Mouse (Mus musculus) liver, adult 2 months (tissue): Measurements from ENCODE around the gene Gm8947. TPM values are rescaled to one million over a fixed set of nuclear protein-coding genes. Genes with fewer than 3 reads are reported as not detected.

Experiments used
- DNase-seq: peaks from one replicate; pipeline ENCODE4 v3.0.0-alpha.2; 2011; ENCODE audit warnings: low read depth, low spot score; ENCODE audit errors: extremely low read depth
- H3K27ac ChIP-seq: fragments of 200-500 bp; replicated peaks from 2 replicates; pipeline ENCODE4 v1.5.1; 2012; ENCODE audit warnings: low read depth, mild to moderate bottlenecking, control low read depth, inconsistent platforms, low read length; ENCODE audit not compliant: insufficient read depth
- H3K27me3 ChIP-seq: fragments of 200-500 bp; 2 replicates; pipeline ENCODE4 v1.6.1; 2012; ENCODE audit warnings: mild to moderate bottlenecking, moderate library complexity, low read length, inconsistent platforms; ENCODE audit not compliant: control insufficient read depth, insufficient read depth
- H3K36me3 ChIP-seq: fragments of 200-500 bp; 2 replicates; pipeline ENCODE4 v1.6.1; 2012; ENCODE audit warnings: low read length, inconsistent platforms; ENCODE audit not compliant: control insufficient read depth, insufficient read depth
- H3K4me1 ChIP-seq: fragments of 200-500 bp; 2 replicates; pipeline ENCODE4 v1.6.1; 2011; ENCODE audit warnings: low read length; ENCODE audit not compliant: control insufficient read depth, insufficient read depth
- H3K4me3 ChIP-seq: fragments of 200-500 bp; 2 replicates; pipeline ENCODE4 v1.5.1; 2011; ENCODE audit warnings: low read depth, mild to moderate bottlenecking, control low read depth, low read length, moderate library complexity; ENCODE audit not compliant: insufficient read depth
- H3K79me2 ChIP-seq: fragments of 200-500 bp; 2 replicates; pipeline ENCODE4 v1.6.1; 2012; ENCODE audit warnings: inconsistent platforms, mild to moderate bottlenecking, low read length, moderate library complexity; ENCODE audit not compliant: control insufficient read depth, insufficient read depth
- H3K9ac ChIP-seq: fragments of 200-500 bp; 2 replicates; pipeline ENCODE4 v1.6.1; 2012; ENCODE audit warnings: low read depth, mild to moderate bottlenecking, control low read depth, inconsistent platforms, low read length
- CTCF ChIP-seq: fragments of 200-500 bp; IDR thresholded peaks from 2 replicates; pipeline ENCODE4 v1.5.1; 2011; ENCODE audit warnings: low read depth, low read length, control low read depth
- POLR2A ChIP-seq: fragments of 200-500 bp; IDR thresholded peaks from 2 replicates; pipeline ENCODE4 v1.6.1; 2011; ENCODE audit warnings: low read length, control low read depth; ENCODE audit not compliant: insufficient read depth; ENCODE audit errors: extremely low read depth
- WGBS: fragments of 180-500 bp; shearing (Covaris S2); methylation state at CpG from one replicate; pipeline ENCODE4 v1.1.7; 2018; 5-methylcytosine and 5-hydroxymethylcytosine counted together
- polyA plus RNA-seq: library from polyadenylated mRNA; depleted of rRNA; stranded (reverse); fragments of >200 nt; gene quantifications from 2 replicates; pipeline ENCODE4 v1.2.3, GENCODE M21; 2012
- total RNA-seq: library from RNA; depleted of rRNA; stranded (reverse); fragments of >200 nt; gene quantifications from 2 replicates; pipeline ENCODE4 v1.2.3, GENCODE M21; 2014

The Gm8947 gene
- total and polyA plus RNA-seq, 2 experiments = not detected

DNA sequence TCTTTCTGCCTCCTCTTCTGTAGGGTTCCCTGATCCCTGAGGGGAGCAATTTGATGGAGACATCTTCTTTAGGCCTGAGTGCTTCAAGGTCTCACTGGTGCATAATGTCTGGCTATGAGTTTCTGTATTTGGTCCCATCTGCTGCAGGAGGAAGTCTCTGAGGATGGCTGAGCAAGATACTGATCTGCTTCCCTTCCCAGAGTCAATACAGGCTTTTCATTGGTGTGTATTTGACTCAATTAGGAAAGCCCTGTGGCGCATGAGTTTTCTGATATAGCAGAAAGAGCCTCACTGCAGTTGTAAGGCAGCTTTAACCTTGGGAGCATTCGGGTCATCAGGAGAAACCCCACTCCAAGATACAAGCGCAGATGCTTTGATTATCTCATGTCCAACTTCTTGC lies 36.0 kb upstream of the Gm8947 start:
- whole genome bisulfite sequencing = 96% methylated on average over 3 of the region's 3 CpGs
- Histone ChIP-seq H3K4me1 (peaks cover 19% of the 10 kb centered on the region), H3K27ac (no peak overlapping the region), H3K79me2 (no peaks in the 10 kb centered on the region; the same call in 1 of the 2 replicates), H3K4me3 (no peak overlapping the region), H3K9ac (no peak overlapping the region), H3K36me3 (no peaks in the 10 kb centered on the region), H3K27me3 (no peaks in the 10 kb centered on the region)
- TF ChIP-seq POLR2A (no peak), CTCF (no peak)
- DNase-seq = no peak

DNA sequence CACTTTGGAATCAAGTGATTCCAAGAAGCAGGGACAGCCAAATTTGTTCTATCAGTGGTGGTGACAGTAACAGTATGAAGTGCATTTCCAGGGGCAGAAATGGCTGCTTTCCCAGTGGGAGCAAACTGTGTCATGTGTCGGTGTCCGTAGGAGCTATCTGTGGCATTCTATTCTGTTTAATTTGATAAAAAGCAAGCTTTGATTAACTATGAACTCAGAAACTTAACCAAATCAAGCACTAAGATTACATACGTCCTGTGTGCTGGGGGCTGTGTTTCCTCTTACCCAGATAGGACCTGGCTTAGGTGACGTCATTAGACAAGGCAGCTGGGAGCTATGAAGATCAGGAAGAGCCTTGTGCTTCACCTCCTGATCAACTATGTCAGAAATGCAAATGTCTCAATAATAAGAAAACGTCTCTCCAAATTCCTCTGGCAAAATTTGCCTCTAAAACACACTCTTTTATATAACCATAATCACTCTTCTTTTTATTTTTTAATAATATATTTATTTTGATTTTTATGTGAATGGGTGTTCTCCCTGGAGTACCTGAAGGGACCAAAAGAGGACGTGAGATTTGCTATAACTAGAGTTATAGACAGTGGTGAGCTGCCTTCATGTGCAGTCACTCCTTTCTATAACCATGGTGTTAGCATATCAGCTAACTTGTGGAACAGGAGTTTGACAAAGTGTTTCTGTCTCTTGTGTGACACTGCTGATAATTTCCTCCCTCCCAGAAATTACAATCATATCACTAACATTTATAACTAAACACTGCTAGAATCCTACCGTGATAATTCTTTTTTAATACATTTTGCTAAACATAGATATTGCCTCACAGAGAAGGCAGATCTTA lies 35.2 kb upstream of the Gm8947 start:
- no peak for TF ChIP-seq CTCF
- no peak for TF ChIP-seq POLR2A
- no peak overlapping the region for H3K9ac ChIP-seq
- no peaks in the 10 kb centered on the region for H3K36me3 ChIP-seq
- H3K79me2 ChIP-seq = no peaks in the 10 kb centered on the region; the same call in 1 of the 2 replicates
- no peaks in the 10 kb centered on the region for H3K27me3 ChIP-seq
- no peak overlapping the region for H3K4me3 ChIP-seq
- H3K4me1 ChIP-seq = peaks cover 17% of the 10 kb centered on the region
- no peak for DNase-seq
- WGBS = 73% methylated on average over 7 of the region's 7 CpGs
- no peak overlapping the region for H3K27ac ChIP-seq

DNA sequence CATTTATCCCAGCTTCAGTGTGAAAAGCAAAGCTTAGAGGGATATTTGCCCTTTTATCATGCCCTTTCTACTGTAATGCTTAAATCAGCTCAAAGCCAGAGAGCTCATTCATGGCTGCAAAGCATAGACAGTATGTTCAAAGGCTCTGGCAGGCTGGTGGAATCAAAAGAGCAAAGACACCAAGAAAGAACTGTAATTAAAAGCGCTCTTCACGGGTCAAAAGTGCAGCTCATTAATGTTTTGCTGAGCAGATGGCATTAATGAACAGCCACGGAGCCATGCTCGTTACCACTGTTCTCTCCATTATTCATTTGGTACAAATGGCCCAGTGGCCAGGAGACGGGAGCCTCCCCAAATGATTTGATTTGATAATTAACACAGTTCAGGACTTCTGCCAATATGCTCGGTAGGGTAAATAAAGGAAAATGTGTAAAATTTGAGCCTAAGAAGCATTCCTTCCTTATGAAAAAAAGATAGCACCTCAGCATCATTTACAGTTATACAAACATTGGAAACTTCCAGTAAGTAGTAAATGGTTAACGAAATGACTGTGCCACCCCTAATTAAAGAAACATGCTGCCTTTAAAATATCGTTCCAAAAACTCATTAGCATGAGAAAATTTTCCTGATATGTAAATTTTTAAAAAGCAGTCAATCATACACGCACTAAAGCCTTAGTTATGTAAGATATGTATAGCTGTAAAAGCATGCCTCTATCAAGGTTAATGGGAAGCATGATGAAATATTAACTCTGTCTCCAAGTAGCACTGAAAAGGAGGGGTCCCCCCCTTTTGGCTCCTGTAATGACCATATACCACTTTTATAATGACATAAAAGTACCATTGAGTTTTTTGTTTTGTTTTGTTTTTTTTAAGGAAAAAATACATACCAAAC lies 34.0 kb upstream of the Gm8947 start:
- Histone ChIP-seq H3K27me3 (no peaks in the 10 kb centered on the region), H3K9ac (no peak overlapping the region), H3K79me2 (no peaks in the 10 kb centered on the region; the same call in 1 of the 2 replicates), H3K36me3 (no peaks in the 10 kb centered on the region), H3K4me1 (peaks cover 11% of the 10 kb centered on the region), H3K27ac (peak overlapping the region; percentile 91), H3K4me3 (no peak overlapping the region)
- peak; percentile 74 for DNase-seq
- TF ChIP-seq CTCF (no peak), POLR2A (no peak)
- WGBS = 37% methylated on average over 9 of the region's 9 CpGs

DNA sequence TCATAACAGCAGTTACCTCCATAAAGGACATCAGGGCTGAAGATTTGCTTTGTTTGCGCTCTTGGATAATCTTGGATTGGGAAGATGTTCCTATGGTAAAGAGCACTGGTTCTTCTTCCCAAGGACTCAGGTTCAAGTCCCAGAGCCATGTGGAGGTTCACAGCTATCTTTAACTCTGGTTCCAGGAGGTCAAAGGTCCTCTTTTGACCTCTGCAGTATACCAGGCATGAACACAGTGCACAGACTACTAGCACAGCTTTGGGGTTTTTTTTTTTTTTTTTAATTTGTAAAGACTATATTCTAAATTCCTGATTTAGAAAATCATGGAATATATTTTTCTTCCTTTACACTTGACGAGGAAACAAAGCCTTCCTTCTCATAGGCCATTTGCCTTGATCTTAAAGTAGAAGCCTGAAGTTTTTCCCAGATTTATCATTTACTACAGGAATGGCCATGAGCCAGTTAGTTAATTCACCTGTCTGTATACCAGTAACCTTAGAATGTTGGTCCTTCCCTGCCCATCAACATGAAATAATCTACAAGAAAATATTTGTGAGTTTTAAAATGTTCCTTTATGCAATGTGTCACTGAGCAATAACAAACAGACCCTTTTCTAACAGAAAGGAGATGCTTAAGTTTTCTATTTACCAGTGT lies 33.2 kb upstream of the Gm8947 start:
- no peaks in the 10 kb centered on the region for H3K36me3 ChIP-seq
- 82% methylated on average over 2 of the region's 2 CpGs for whole genome bisulfite sequencing
- no peaks in the 10 kb centered on the region; the same call in 1 of the 2 replicates for H3K79me2 ChIP-seq
- TF ChIP-seq CTCF (no peak), POLR2A (no peak)
- H3K4me3 ChIP-seq = no peak overlapping the region
- no peak overlapping the region; the same call in 1 of the 2 replicates for H3K27ac ChIP-seq
- no peak overlapping the region for H3K9ac ChIP-seq
- peak; percentile 85 for DNase-seq
- peaks cover 9% of the 10 kb centered on the region for H3K4me1 ChIP-seq
- no peaks in the 10 kb centered on the region for H3K27me3 ChIP-seq

DNA sequence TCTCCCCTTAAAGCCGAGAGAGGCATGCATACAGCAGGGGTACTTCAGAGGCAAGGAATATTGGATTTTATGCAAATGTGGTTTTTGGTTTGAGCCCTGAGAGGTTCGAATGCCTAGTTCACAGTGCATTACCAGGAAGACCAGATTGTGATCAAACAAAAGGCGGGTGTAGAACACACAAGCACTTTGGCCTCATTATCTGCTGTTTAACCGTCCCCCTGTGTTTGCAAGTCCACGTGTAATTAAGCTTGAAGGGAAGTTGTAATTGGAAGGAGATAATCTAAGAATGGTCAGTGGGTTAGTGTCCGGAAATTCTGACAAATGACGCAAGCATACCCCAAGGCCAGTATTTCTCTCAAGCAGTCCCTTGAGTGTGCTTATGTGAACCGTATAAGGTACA lies 26.1 kb upstream of the Gm8947 start:
- Histone ChIP-seq H3K4me3 (no peak overlapping the region), H3K27ac (peak overlapping the region; percentile 79), H3K79me2 (no peaks in the 10 kb centered on the region), H3K27me3 (no peaks in the 10 kb centered on the region), H3K36me3 (no peaks in the 10 kb centered on the region), H3K4me1 (peaks cover 9% of the 10 kb centered on the region; the same call in 1 of the 2 replicates), H3K9ac (no peak overlapping the region)
- no peak for TF ChIP-seq CTCF
- no peak for TF ChIP-seq POLR2A
- peak; percentile 79 for DNase-seq
- WGBS = 15% methylated on average over 8 of the region's 8 CpGs
